1 mouse cellular context compared by ENCODE assay signal in genomic region chr13:34991581-34992273, GRCm38 (mm10).
TF ChIP-seq lines count a peak whose summit lies in the region.

No protein-coding gene starts in this region.

TF ChIP-seq in MEL, 35 proteins besides CTCF, POLR2A, EP300 and RAD21 (continued from another document):
- TF ChIP-seq TBP (IDR thresholded peaks at IDR 0.05; ENCODE audit: low read depth, low read length) = no peak
- TF ChIP-seq MYC (IDR thresholded peaks at IDR 0.05; ENCODE audit: low read depth, low read length) = no peak
- TF ChIP-seq GABPA (IDR thresholded peaks at IDR 0.05; ENCODE audit: low read depth, low read length) = no peak
- no peak for TF ChIP-seq UBTF (IDR thresholded peaks at IDR 0.05; ENCODE audit: borderline replicate concordance, insufficient read depth, low read depth, low read length)
- no peak for TF ChIP-seq SMC3 (IDR thresholded peaks at IDR 0.05; ENCODE audit: low read depth, low read length)
- TF ChIP-seq KAT2A (conservative IDR thresholded peaks at IDR 0.05; ENCODE audit: low read depth, low read length) = no peak
- no peak for TF ChIP-seq USF1 (IDR thresholded peaks at IDR 0.05; ENCODE audit: low read depth, low read length)
- TF ChIP-seq MAX (IDR thresholded peaks at IDR 0.05; ENCODE audit: low read length) = no peak
- TF ChIP-seq POLR2AphosphoS5 (IDR thresholded peaks at IDR 0.05; ENCODE audit: borderline replicate concordance, low read depth, low read length) = no peak
- TF ChIP-seq E2F4 (IDR thresholded peaks at IDR 0.05; ENCODE audit: borderline replicate concordance, low read depth, low read length) = no peak
- TF ChIP-seq ZKSCAN1 (IDR thresholded peaks at IDR 0.05; ENCODE audit: low read depth, low read length) = peak; percentile 84
- peak; percentile 57 for TF ChIP-seq SIN3A (IDR thresholded peaks at IDR 0.05; ENCODE audit: low read length)
- 0 out of 2 replicates have a peak, but pooled peaks have one; percentile 8 for TF ChIP-seq NRF1 (IDR thresholded peaks at IDR 0.05; ENCODE audit: insufficient read depth, low read depth, low read length, poor library complexity, severe bottlenecking)
- TF ChIP-seq TAL1 (IDR thresholded peaks at IDR 0.05; ENCODE audit: low read length) = no peak
- TF ChIP-seq ZMIZ1 (IDR thresholded peaks at IDR 0.05; ENCODE audit: low read depth, low read length) = no peak
- TF ChIP-seq MEF2A (IDR thresholded peaks at IDR 0.05; ENCODE audit: extremely low read depth, insufficient replicate concordance, low read depth, low read length, poor library complexity, severe bottlenecking) = no peak
- TF ChIP-seq NELFE (IDR thresholded peaks at IDR 0.05; ENCODE audit: low read depth, low read length) = no peak
- TF ChIP-seq BHLHE40 (IDR thresholded peaks at IDR 0.05; ENCODE audit: borderline replicate concordance, low read depth, low read length) = 0 out of 2 replicates have a peak, but pooled peaks have one; percentile 42
- TF ChIP-seq JUND (IDR thresholded peaks at IDR 0.05; ENCODE audit: low read depth, low read length) = no peak
- no peak for TF ChIP-seq GATA1 (IDR thresholded peaks at IDR 0.05; ENCODE audit: low read depth, low read length)
- TF ChIP-seq MYB (IDR thresholded peaks at IDR 0.05; ENCODE audit: low read depth, low read length) = no peak
- TF ChIP-seq ETS1 (IDR thresholded peaks at IDR 0.05; ENCODE audit: low read depth, low read length) = 0 out of 2 replicates have a peak, but pooled peaks have one; percentile 40
- TF ChIP-seq RCOR1 (IDR thresholded peaks at IDR 0.05; ENCODE audit: low read depth, low read length) = no peak
- TF ChIP-seq CHD1 (IDR thresholded peaks at IDR 0.05; ENCODE audit: low read depth, low read length) = no peak
